ENCODE assay signal across 12 mouse cellular contexts in the genomic region with DNA sequence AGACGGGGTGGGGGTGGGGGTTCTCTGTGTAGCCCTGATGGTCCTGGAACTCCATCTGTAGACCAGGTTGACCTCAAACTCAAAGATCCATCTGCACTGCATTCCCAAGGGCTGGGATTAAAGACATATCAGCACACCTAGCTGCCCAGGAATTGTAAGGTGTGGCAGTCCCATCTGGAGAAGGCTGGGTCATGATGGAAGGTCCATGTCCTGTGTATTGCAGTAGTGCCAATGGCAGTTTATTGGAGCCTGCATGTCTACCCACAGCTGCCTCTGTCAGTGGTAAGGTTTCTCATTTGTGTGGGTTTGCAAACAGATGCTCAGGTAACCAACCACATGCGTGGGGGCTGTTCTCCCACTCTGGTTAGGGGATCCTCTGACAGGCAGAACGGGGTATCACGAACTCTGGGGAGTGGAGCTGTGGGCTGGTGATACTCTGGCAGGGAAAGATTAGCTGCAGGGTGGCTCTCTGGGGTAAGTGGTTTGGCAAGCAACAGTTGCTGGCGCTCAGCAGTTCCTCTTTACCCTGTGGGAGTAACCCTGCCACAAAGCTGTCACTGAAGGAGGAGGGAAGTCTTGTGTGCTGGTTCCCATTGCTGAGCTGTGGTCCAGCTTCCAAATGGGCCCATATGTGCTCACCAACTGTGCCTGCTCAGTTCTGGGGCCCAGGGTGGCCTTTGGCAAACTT. TPM values are rescaled to one million over a fixed set of nuclear protein-coding genes. Genes with fewer than 3 reads are reported as not detected.
DNase-seq lines count a peak whose midpoint lies in the region; ATAC-seq lines count a peak whose summit lies in the region.
"Had no signal": no experiment of that assay in that cellular context is flagged by ENCODE, and none has a peak within 500 bp of the region (broad histone marks: within the 10 kb centered on the region; RNA-seq: fewer than 3 reads in every experiment).

No protein-coding gene starts in this region.

- no peaks in the 10 kb centered on the region for H3K36me3 ChIP-seq in forebrain, embryonic 10.5 days (replicated peaks)
- H3K36me3 ChIP-seq in forebrain, embryonic 14.5 days (ENCODE audit: control insufficient read depth, insufficient read depth, low read length), result no peaks in the 10 kb centered on the region
- H3K36me3 ChIP-seq: hindbrain, embryonic 15.5 days; neural tube, embryonic 13.5 days had no signal

- WGBS in forebrain, embryonic 10.5 days, result 88% methylated on average over 5 of the region's 5 CpGs
- WGBS in forebrain, embryonic 14.5 days, result 86% methylated on average over 5 of the region's 5 CpGs

- H3K9ac ChIP-seq in forebrain, embryonic 14.5 days (ENCODE audit: low read length), result no peak overlapping the region
- H3K9ac ChIP-seq: hindbrain, embryonic 15.5 days; lung, embryonic 14.5 days; neural tube, embryonic 13.5 days had no signal

- peak; percentile 8 for DNase-seq in forebrain, embryonic 10.5 days (ENCODE audit: extremely low spot score, low spot score)
- DNase-seq in forebrain, embryonic 14.5 days (ENCODE audit: low spot score), result no peak
- DNase-seq in 3T3-L1 (ENCODE audit: low read depth, low spot score), result peak; percentile 15
- peak; percentile 6 to 9 for DNase-seq in layer of hippocampus, postnatal 14 days (ENCODE audit: low spot score in 2 of 2)
- peak; percentile 49 to 55 for DNase-seq in monocyte, adult 2 months (ENCODE audit: low read depth in 1 of 2, low spot score in 2 of 2)
- no peak for DNase-seq in embryo, embryonic 10.5 days (ENCODE audit: low spot score)
- DNase-seq in testis, postnatal 14 days (ENCODE audit: low spot score), result no peak
- no peak for DNase-seq in kidney, adult 9 months
- DNase-seq: gastrocnemius, postnatal 10 days; lung, embryonic 14.5 days had no signal

- H3K4me3 ChIP-seq in forebrain, embryonic 10.5 days, result no peak overlapping the region
- no peak overlapping the region for H3K4me3 ChIP-seq in forebrain, embryonic 14.5 days (ENCODE audit: low read depth, low read length)
- H3K4me3 ChIP-seq: hindbrain, embryonic 15.5 days; neural tube, embryonic 13.5 days had no signal

- no peak overlapping the region for H3K4me2 ChIP-seq in forebrain, embryonic 14.5 days (ENCODE audit: low read length)
- H3K4me2 ChIP-seq: hindbrain, embryonic 15.5 days; lung, embryonic 14.5 days; neural tube, embryonic 13.5 days had no signal

- no peak for ATAC-seq in forebrain, embryonic 14.5 days

- no peaks in the 10 kb centered on the region for H3K9me3 ChIP-seq in forebrain, embryonic 10.5 days
- no peaks in the 10 kb centered on the region for H3K9me3 ChIP-seq in forebrain, embryonic 14.5 days (replicated peaks; ENCODE audit: control insufficient read depth, low read length)
- H3K9me3 ChIP-seq: hindbrain, embryonic 15.5 days; neural tube, embryonic 13.5 days had no signal

- no peak overlapping the region for H3K27ac ChIP-seq in forebrain, embryonic 10.5 days
- H3K27ac ChIP-seq in forebrain, embryonic 14.5 days (ENCODE audit: low read depth, low read length), result no peak overlapping the region
- H3K27ac ChIP-seq: hindbrain, embryonic 15.5 days; neural tube, embryonic 13.5 days had no signal

- no peaks in the 10 kb centered on the region for H3K4me1 ChIP-seq in forebrain, embryonic 10.5 days
- H3K4me1 ChIP-seq in forebrain, embryonic 14.5 days (ENCODE audit: control insufficient read depth, insufficient read depth, low read length), result no peaks in the 10 kb centered on the region
- H3K4me1 ChIP-seq: hindbrain, embryonic 15.5 days; neural tube, embryonic 13.5 days had no signal

- no peaks in the 10 kb centered on the region for H3K27me3 ChIP-seq in forebrain, embryonic 10.5 days (ENCODE audit: poor library complexity, severe bottlenecking)
- H3K27me3 ChIP-seq in forebrain, embryonic 14.5 days (replicated peaks; ENCODE audit: control insufficient read depth, insufficient read depth, low read length), result no peaks in the 10 kb centered on the region
- H3K27me3 ChIP-seq: hindbrain, embryonic 15.5 days; neural tube, embryonic 13.5 days had no signal

RNA-seq across cellular contexts. Expression of a gene that starts 15.8 kb away (rescaled TPM):
- polyA plus RNA-seq in forebrain, embryonic 10.5 days (2016; fragmentation: Nextera tagmentation; extraction: Ambion mirVana), result 117 and 126 TPM in 2 replicates
- polyA plus RNA-seq in forebrain, embryonic 14.5 days (2014; fragmentation: Nextera tagmentation; extraction: Ambion mirVana), result 64.9 and 75.8 TPM in 2 replicates
- total RNA-seq in layer of hippocampus, postnatal 14 days (2021), result 10 to 100 TPM; 81.9 to 82.1 TPM

RNA-seq across cellular contexts. Expression of a gene that starts 26.9 kb away (rescaled TPM):
- 50.4 and 55.9 TPM in 2 replicates for polyA plus RNA-seq in forebrain, embryonic 10.5 days (2016; fragmentation: Nextera tagmentation; extraction: Ambion mirVana)
- polyA plus RNA-seq in forebrain, embryonic 14.5 days (2014; fragmentation: Nextera tagmentation; extraction: Ambion mirVana), result 40.4 and 42.2 TPM in 2 replicates
- 10 to 100 TPM; 21.0 to 29.2 TPM for total RNA-seq in layer of hippocampus, postnatal 14 days (2021)

RNA-seq across cellular contexts. Expression of a gene that starts 27.0 kb away (rescaled TPM):
- 0.65 and 1.1 TPM in 2 replicates for polyA plus RNA-seq in forebrain, embryonic 10.5 days (2016; fragmentation: Nextera tagmentation; extraction: Ambion mirVana)
- polyA plus RNA-seq in forebrain, embryonic 14.5 days (2014; fragmentation: Nextera tagmentation; extraction: Ambion mirVana), result 1.3 and 1.8 TPM in 2 replicates
- 1 to 10 TPM; 3.1 to 3.2 TPM for total RNA-seq in layer of hippocampus, postnatal 14 days (2021)

Comparison
In these comparisons a context has a peak if more than half of its experiments do, and no peak if none do; other contexts are left out.
1. DNase-seq: peak in forebrain, embryonic 10.5 days (single experiment), 3T3-L1 (single experiment), layer of hippocampus, postnatal 14 days (2 of 2) and monocyte, adult 2 months (2 of 2); none in forebrain, embryonic 14.5 days (single experiment), embryo, embryonic 10.5 days (single experiment), testis, postnatal 14 days (single experiment) and kidney, adult 9 months (single experiment).